Mouse (Mus musculus) v-Abl transformed pro-B cells (cell line): ENCODE measurements around the gene Flad1.

Experiments
- in situ Hi-C, 2 experiments: fragments of 400-800 bp; cut with MboI; formaldehyde crosslinking; loops; one replicate each; pipeline ENCODE4 v1.15.1; 2025; ENCODE audit not compliant: unreplicated experiment in 2 of 2

The Flad1 gene

DNA sequence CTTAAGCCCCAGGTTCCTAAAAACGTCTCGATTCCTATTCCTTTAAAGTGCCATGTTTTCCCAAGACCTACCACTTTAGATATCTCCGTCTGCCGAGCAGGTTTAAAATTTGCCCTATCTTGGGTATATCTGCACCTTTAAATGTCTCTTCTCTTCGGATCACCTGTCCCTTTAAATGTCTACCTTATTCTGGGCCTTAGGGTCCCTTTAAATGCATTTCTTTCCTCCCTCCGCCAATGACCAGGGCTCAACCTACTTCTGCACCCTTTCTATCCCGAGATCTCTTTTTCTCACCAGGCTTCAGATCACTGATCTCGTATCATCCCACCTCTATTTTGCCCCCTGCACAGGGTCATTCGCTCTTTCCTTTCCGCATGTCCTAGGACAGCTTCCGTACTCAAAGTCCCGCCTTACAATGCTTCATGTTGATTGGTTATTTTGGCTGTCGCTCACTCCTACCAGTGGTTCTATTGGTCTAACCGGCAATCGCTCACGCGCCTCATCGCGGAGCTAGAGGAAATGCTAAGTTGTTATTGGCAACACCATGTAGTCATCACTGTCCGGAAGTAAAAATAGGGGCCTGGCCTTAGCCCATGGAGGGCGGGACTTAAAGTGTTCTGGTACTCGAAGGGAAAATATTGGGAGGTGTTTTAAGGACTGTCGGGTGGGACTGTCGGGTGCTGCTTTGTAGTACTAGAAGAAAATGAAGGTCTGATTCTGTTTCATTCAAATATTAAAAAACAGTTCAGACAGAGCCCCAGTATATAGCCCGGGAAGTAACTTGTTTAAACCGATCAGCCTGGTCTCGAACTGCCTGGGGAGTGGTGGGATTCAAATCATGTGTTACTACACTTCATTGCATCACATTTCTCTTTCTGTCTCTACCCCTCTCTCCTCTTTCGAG lies at the start of gene Flad1:
TSS of gene Flad1 (minus strand) at position 381 of the 904 bp plus-strand sequence.
- in situ Hi-C loops: no loop called here

GRCm38 (mm10) chr3:89458965-89459807 lies 47.5 kb upstream of the Flad1 start:
- in situ Hi-C loops: loop anchor here in 1 of 2 experiments (5.0 kb wide), 1 partner anchor 62 kb away; no protein-coding TSS in a partner anchor

- in situ Hi-C loops: loop anchor here in 1 of 2 experiments (5.0 kb wide), 1 partner anchor 61 kb away; no protein-coding TSS in a partner anchor
Observed at GRCm38 (mm10) chr3:89458372-89458964, 46.8 kb upstream of the Flad1 start.

- in situ Hi-C loops: loop anchor here in 1 of 2 experiments (5.0 kb wide), 1 partner anchor 60 kb away; no protein-coding TSS in a partner anchor
Observed at GRCm38 (mm10) chr3:89456726-89457665, 45.3 kb upstream of the Flad1 start.

DNA sequence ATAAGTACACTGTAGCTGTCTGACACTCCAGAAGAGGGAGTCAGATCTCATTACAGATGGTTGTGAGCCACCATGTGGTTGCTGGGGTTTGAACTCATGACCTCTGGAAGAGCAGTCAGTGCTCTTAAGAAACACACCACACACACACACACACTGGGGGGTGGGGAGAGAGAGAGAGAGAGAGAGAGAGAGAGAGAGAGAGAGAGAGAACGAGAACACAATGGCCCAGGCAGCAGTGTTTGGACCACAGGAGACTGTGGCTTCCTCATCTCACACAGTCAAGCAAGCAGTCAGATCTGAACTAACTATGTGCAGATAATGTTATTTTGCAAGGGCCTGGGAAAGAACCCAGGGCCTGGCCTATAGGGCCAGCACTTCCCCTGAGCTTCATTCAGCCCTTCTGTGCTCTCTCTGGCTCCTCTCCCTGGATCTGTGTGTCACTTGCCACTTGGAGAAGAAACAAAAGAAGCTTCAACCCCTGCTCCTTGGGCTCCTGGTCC lies 44.2 kb upstream of the Flad1 start:
- in situ Hi-C loops: loop anchor here in 1 of 2 experiments (5.0 kb wide), 1 partner anchor 59 kb away; no protein-coding TSS in a partner anchor

- in situ Hi-C loops: loop anchor here in 1 of 2 experiments (5.0 kb wide), 1 partner anchor 57 kb away; no protein-coding TSS in a partner anchor
Observed at GRCm38 (mm10) chr3:89454401-89455177, 42.9 kb upstream of the Flad1 start, which contains the start of gene Pmvk. Gene Pmvk, plus strand, starts transcription at chr3:89454541.

DNA sequence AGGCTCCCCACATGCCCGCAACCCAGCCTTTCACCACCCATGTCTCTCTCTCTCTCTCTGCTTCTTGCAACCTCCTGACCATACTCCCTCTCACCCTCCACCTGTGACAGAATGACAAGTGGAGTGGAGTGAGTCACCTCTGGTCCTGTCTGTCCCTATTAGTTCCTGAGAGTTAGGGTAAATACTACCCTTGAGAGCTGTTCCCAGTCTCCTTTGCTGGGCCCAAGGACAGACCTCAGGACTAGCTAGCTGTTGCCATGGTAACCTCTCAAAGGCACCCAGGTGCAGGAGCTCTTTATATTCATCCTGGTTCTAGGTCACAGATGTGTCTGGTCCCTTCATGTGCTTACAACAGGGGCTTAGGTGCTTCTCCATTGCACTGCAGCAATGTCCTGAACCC lies 40.2 kb upstream of the Flad1 start:
- in situ Hi-C loops: no loop called here

- in situ Hi-C loops: loop anchor here in 1 of 2 experiments (5.0 kb wide), 1 partner anchor 33 kb away; no protein-coding TSS in a partner anchor
Observed at GRCm38 (mm10) chr3:89449541-89449940, 37.9 kb upstream of the Flad1 start.

GRCm38 (mm10) chr3:89448720-89449537 lies 37.3 kb upstream of the Flad1 start:
- in situ Hi-C loops: loop anchor here in 1 of 2 experiments (5.0 kb wide), 1 partner anchor 33 kb away; no protein-coding TSS in a partner anchor

GRCm38 (mm10) chr3:89440691-89441090 lies 29.0 kb upstream of the Flad1 start:
- in situ Hi-C loops: no loop called here

DNA sequence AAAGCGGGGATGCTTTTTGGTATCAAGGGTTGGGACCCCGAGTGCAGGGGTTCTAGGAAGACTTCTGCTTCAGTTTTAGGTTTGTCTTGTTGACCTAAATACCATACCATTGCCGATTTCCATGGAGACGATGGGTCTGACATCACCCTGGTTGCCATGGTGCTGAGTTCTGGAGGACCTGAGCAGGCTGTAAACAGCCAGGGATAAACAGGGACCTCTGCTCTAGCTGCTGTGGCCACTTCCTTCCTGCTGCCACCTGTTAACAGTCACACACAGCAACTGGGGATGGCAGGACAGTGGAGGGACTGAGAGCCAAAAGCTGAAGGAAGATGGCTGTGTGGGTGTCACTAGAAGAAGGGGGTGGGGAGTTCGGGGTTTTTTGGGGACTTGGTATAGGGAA lies 25.6 kb upstream of the Flad1 start:
- in situ Hi-C loops: loop anchor here in 1 of 2 experiments (5.0 kb wide), 1 partner anchor 35 kb away; the partner anchor contains the start of gene Lenep

DNA sequence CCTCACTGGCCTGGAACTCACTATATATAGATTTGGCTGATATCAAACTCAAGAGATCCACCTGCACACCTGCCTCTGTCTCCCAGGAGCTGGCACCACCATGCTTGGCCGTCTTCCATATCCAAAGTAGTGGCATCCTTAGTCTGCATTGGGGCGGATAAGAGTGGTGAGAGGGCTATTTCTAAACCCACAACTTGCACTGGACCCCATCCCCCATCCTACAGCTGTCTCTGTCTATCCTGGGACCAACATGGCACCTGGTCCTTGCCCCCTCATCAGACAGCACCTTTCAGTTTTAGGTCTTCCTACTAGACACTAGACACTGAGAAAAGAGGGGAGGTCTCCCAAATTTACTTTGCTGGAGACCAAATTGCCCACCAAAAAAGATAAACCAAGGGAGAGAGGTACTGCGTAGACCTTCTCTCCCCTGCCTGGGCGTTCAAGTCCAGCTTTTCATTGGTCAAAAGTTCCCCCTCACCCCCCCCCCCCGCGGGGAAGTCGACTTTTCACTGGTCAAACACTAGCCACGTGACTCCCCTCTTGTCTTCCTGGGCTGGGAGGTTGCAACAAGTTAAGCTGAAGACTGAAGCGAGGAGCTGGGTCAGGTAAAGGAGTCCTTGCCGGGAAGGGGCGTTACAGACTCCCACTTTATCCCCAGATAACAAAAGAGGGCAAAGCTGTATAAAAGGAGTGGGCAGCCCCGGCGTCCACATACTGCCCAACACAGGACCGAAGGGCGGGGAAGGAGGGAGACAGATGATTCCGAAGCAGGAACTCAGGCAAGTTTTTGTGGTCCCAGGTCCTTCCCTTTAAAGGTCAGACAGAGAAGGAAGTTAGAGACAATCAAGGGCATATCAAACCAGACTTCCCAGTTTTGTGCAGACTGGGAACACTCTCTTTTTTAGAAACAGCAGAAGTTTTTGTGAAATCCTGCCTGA lies 24.8 kb upstream of the Flad1 start, which contains the start of gene Pbxip1:
TSS of gene Pbxip1 (plus strand) at position 531 of the 938 bp plus-strand sequence.
- in situ Hi-C loops: loop anchor here in 1 of 2 experiments (5.0 kb wide), 1 partner anchor 34 kb away; the partner anchor contains the start of gene Lenep

GRCm38 (mm10) chr3:89435041-89435440 lies 23.4 kb upstream of the Flad1 start:
- in situ Hi-C loops: loop anchor here in 1 of 2 experiments (5.0 kb wide), 1 partner anchor 33 kb away; the partner anchor contains the start of gene Lenep

GRCm38 (mm10) chr3:89434532-89434931 lies 22.9 kb upstream of the Flad1 start:
- in situ Hi-C loops: no loop called here

- in situ Hi-C loops: no loop called here
Observed at GRCm38 (mm10) chr3:89432606-89433005, 20.9 kb upstream of the Flad1 start.
